Mouse (Mus musculus): ENCODE measurements around the gene Mapk1ip1l. TPM values are rescaled to one million over a fixed set of nuclear protein-coding genes. Genes with fewer than 3 reads are reported as not detected.

Gene Mapk1ip1l
- polyA plus RNA-seq, 1 experiment: 42.8 TPM

DNA sequence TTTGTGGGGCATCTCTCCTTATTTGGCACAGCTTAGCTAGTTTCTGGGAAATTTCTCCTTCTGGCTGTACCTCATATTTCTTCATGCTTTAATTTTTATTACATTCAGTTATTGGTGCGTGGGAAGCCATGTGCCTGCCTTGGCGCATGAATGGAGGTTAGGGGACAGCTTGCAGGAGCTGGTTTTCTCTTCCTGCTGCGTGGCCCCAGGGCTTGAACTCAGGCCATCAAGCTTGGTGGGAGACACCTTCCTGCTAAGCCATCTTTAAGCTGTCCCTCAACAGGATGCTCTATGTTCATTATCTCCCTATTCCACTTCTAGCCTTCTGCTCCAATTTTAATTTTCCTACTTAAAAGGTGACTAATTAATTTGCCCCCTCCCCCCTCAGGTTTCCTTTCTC is 72.7 kb downstream of the Mapk1ip1l start:
- peaks cover 4% of the 10 kb centered on the region for H3K36me3 ChIP-seq (ENCODE audit: control insufficient read depth, insufficient read depth)
- TF ChIP-seq FOSL1 (IDR thresholded peaks at IDR 0.05; ENCODE audit: insufficient read depth, low read length, poor library complexity, severe bottlenecking) (no peak), USF1 (IDR thresholded peaks at IDR 0.05; ENCODE audit: low read depth) (no peak)

DNA sequence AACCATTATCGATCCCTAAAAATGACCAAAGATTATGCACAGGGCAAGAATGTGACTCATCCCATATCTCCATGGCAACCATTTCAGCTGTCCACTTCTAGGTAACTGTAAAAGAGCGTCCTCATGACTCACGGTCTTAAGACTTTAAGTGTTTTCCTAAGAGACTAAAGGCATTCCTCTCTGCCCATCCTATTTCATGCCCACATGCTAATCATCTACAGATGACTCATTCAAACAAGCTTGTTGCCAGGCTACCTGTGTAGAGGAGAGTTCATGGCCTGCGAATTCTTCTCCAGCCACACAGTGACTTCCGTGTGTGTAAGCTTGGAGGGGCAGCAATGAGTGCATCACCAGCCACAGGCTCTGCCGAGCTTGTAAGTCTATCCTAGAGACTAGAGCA is 73.6 kb downstream of the Mapk1ip1l start:
- Histone ChIP-seq H3K36me3 (ENCODE audit: control insufficient read depth, insufficient read depth) (peaks cover 8% of the 10 kb centered on the region), H3K4me3 (ENCODE audit: insufficient read depth, poor library complexity, severe bottlenecking) (no peak overlapping the region), H3K27me3 (ENCODE audit: control insufficient read depth, insufficient read depth, insufficient read length) (no peaks in the 10 kb centered on the region), H3ac (ENCODE audit: control insufficient read depth, insufficient read length, low read depth) (no peak overlapping the region), H3K79me2 (ENCODE audit: control insufficient read depth, insufficient read depth) (peaks cover 35% of the 10 kb centered on the region), H3K79me3 (ENCODE audit: low read depth) (peaks cover 23% of the 10 kb centered on the region)
- TF ChIP-seq MYOD1 (IDR thresholded peaks at IDR 0.05; ENCODE audit: control insufficient read depth, insufficient read length, low read depth): peak; percentile 76
- TF ChIP-seq USF1 (IDR thresholded peaks at IDR 0.05; ENCODE audit: low read depth): no peak
- TF ChIP-seq FOSL1 (IDR thresholded peaks at IDR 0.05; ENCODE audit: insufficient read depth, low read length, poor library complexity, severe bottlenecking): peak; percentile 84

More for the DNA sequence above, 72.7 kb downstream of the Mapk1ip1l start:
- Histone ChIP-seq H3K4me3 (ENCODE audit: insufficient read depth, poor library complexity, severe bottlenecking) (no peak overlapping the region), H3ac (ENCODE audit: control insufficient read depth, insufficient read length, low read depth) (no peak overlapping the region), H3K79me3 (ENCODE audit: low read depth) (peaks cover 16% of the 10 kb centered on the region), H3K79me2 (ENCODE audit: control insufficient read depth, insufficient read depth) (peaks cover 26% of the 10 kb centered on the region), H3K27me3 (ENCODE audit: control insufficient read depth, insufficient read depth, insufficient read length) (no peaks in the 10 kb centered on the region)

Other genes with a start within 250 kb of the Mapk1ip1l start
- 9.6 TPM for gene Gch1, start 108.9 kb upstream of the Mapk1ip1l start, polyA plus RNA-seq (2012; fragmentation: generic; extraction: Trizol)
- gene Wdhd1, start 21.4 kb upstream of the Mapk1ip1l start, polyA plus RNA-seq (2012; fragmentation: generic; extraction: Trizol): 12.4 TPM
- gene Socs4, start 21.3 kb upstream of the Mapk1ip1l start, polyA plus RNA-seq (2012; fragmentation: generic; extraction: Trizol): 3.0 TPM
- 1,338 TPM for gene Lgals3, start 69.5 kb downstream of the Mapk1ip1l start, polyA plus RNA-seq (2012; fragmentation: generic; extraction: Trizol)
- gene Dlgap5, start 120.1 kb downstream of the Mapk1ip1l start, polyA plus RNA-seq (2012; fragmentation: generic; extraction: Trizol): 34.2 TPM
- 11.9 TPM for gene Fbxo34, start 152.2 kb downstream of the Mapk1ip1l start, polyA plus RNA-seq (2012; fragmentation: generic; extraction: Trizol)

Measured in C2C12 (cell line).